Mouse (Mus musculus): Measurements from ENCODE around the gene Ldah. TPM values are rescaled to one million over a fixed set of nuclear protein-coding genes. Genes with fewer than 3 reads are reported as not detected.

Gene Ldah
- polyA plus RNA-seq, 1 experiment from 2014 or later: 65.5 TPM

DNA sequence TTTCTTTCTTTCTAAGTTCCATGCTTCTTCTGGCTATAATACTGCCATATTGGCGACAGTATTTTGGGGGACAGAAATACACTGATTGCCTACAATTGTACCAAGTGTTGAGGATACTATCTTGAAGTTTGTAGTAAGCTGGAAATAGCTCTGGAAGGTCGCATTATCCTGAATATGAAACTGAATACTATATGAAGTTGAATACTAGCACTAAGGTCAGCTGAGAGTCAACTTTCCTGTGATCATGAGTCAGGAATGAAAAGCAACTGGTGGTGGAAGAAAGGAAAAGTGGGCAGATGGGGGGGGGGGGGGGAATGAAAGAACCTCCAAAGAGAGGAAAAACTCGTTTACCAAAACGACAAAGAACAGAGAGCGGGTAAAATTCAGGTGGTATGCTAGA is 329 bp upstream of the Ldah start:
- H3K4me1 ChIP-seq (ENCODE audit: control insufficient read depth, insufficient read depth, low read length): peaks cover 2% of the 10 kb centered on the region; the same call in 1 of the 2 replicates
- peak overlapping the region; percentile 86 for H3K4me3 ChIP-seq (ENCODE audit: low read depth, low read length)
- no peak for DNase-seq (ENCODE audit: low spot score, missing footprints)
- 20% methylated on average over 5 of the region's 5 CpGs for WGBS
- ATAC-seq (ENCODE audit: low FRiP score): peak; percentile 55
- H3K9ac ChIP-seq (ENCODE audit: low read length): peak overlapping the region; percentile 82
- H3K4me2 ChIP-seq: peak overlapping the region; percentile 61
- H3K9me3 ChIP-seq (ENCODE audit: control insufficient read depth, low read length): no peaks in the 10 kb centered on the region
- no peaks in the 10 kb centered on the region for H3K36me3 ChIP-seq (ENCODE audit: control insufficient read depth, insufficient read depth, low read length)
- no peak overlapping the region for H3K27ac ChIP-seq (ENCODE audit: low read depth, low read length)
- H3K27me3 ChIP-seq (ENCODE audit: control insufficient read depth, insufficient read depth, low read length): no peaks in the 10 kb centered on the region

DNA sequence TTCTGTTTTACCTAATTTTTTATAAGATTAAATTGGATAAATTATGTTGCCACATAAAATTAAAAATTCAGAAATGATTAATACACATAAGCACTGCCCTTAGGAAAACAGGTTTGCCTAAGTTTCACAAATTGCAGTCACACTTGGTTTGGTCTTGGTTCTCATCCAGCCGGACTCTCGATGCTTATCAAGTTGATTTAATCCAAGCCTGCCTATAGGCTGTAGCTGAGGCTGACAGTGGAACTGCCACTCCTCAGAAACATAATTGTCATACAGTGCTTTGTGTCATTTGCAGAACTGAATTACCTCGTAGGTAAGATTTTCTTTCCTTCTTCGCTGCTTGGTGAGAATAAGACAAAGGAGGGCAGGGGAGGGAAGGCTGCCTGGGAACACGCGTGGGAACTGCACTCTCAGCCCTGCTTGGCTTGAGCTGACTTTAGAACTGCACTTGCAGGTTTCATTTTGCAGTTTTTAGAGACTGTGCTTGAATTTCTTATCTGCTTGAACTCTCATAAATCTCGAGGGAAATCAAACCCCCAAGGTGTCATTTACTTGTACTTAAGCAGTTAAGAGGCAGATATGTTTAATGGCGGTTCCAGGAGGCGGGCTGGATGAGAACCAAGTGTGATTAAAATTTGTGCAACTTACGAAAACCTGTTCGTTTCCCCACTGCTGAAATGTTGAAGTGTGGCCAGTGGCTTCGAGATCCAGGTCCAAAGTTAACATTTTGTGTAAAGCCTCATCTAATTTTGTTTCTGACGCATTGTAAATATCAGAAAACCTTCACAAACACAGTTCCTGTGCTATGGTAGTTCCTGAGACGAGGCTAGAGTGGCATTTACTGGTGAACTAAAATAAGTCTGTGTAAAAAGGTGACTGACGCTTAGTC is 8.7 kb downstream of the Ldah start:
- Histone ChIP-seq H3K4me1 (ENCODE audit: control insufficient read depth, insufficient read depth, low read length) (no peaks in the 10 kb centered on the region), H3K4me2 (no peak overlapping the region), H3K9ac (ENCODE audit: low read length) (no peak overlapping the region), H3K27me3 (ENCODE audit: control insufficient read depth, insufficient read depth, low read length) (no peaks in the 10 kb centered on the region), H3K27ac (ENCODE audit: low read depth, low read length) (no peak overlapping the region), H3K4me3 (ENCODE audit: low read depth, low read length) (no peak overlapping the region), H3K36me3 (ENCODE audit: control insufficient read depth, insufficient read depth, low read length) (no peaks in the 10 kb centered on the region), H3K9me3 (ENCODE audit: control insufficient read depth, low read length) (no peaks in the 10 kb centered on the region)
- DNase-seq (ENCODE audit: low spot score, missing footprints) (no peak), ATAC-seq (ENCODE audit: low FRiP score) (no peak)
- WGBS: 89% methylated on average over 15 of the region's 15 CpGs

DNA sequence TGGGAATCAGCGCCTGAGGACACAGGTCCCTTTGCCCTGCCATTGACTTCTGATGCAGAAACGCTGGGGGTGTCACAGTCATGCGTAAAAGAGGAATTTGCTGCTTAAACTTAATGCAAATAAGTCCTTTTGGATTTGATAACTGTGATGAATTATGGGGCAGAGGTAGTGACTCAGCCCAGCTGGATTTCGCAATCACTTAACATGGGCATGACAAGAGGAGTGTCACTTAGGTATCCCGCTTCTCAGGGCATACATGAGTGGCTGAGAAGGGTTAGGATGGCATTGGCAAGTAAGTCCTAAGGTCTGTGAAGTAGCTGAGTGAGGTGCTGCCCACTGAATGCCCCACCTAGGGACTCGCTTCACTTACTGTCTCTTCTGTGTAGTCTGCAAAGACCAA is 15.1 kb downstream of the Ldah start:
- Histone ChIP-seq H3K4me2 (no peak overlapping the region), H3K9ac (ENCODE audit: low read length) (no peak overlapping the region), H3K4me3 (ENCODE audit: low read depth, low read length) (no peak overlapping the region), H3K4me1 (ENCODE audit: control insufficient read depth, insufficient read depth, low read length) (no peaks in the 10 kb centered on the region), H3K27me3 (ENCODE audit: control insufficient read depth, insufficient read depth, low read length) (no peaks in the 10 kb centered on the region), H3K27ac (ENCODE audit: low read depth, low read length) (no peak overlapping the region), H3K9me3 (ENCODE audit: control insufficient read depth, low read length) (no peaks in the 10 kb centered on the region), H3K36me3 (ENCODE audit: control insufficient read depth, insufficient read depth, low read length) (peaks cover 3% of the 10 kb centered on the region)
- WGBS: 89% methylated on average over 6 of the region's 6 CpGs
- DNase-seq (ENCODE audit: low spot score, missing footprints) (no peak), ATAC-seq (ENCODE audit: low FRiP score) (no peak)

- no peaks in the 10 kb centered on the region for H3K9me3 ChIP-seq (ENCODE audit: control insufficient read depth, low read length)
- 99% methylated on average over 3 of the region's 3 CpGs for WGBS
- no peak overlapping the region for H3K4me3 ChIP-seq (ENCODE audit: low read depth, low read length)
- no peaks in the 10 kb centered on the region for H3K4me1 ChIP-seq (ENCODE audit: control insufficient read depth, insufficient read depth, low read length)
- ATAC-seq (ENCODE audit: low FRiP score) (no peak), DNase-seq (ENCODE audit: low spot score, missing footprints) (no peak)
- H3K27ac ChIP-seq (ENCODE audit: low read depth, low read length): no peak overlapping the region
- no peaks in the 10 kb centered on the region for H3K27me3 ChIP-seq (ENCODE audit: control insufficient read depth, insufficient read depth, low read length)
- peaks cover 3% of the 10 kb centered on the region; the same call in 1 of the 2 replicates for H3K36me3 ChIP-seq (ENCODE audit: control insufficient read depth, insufficient read depth, low read length)
- H3K4me2 ChIP-seq: no peak overlapping the region
- no peak overlapping the region for H3K9ac ChIP-seq (ENCODE audit: low read length)
Observed at GRCm38 (mm10) chr12:8231101-8231500, 23.2 kb downstream of the Ldah start.

GRCm38 (mm10) chr12:8232679-8233078 is 24.8 kb downstream of the Ldah start:
- Histone ChIP-seq H3K4me1 (ENCODE audit: control insufficient read depth, insufficient read depth, low read length) (no peaks in the 10 kb centered on the region), H3K9me3 (ENCODE audit: control insufficient read depth, low read length) (no peaks in the 10 kb centered on the region), H3K27me3 (ENCODE audit: control insufficient read depth, insufficient read depth, low read length) (no peaks in the 10 kb centered on the region), H3K4me2 (no peak overlapping the region), H3K27ac (ENCODE audit: low read depth, low read length) (no peak overlapping the region), H3K36me3 (ENCODE audit: control insufficient read depth, insufficient read depth, low read length) (no peaks in the 10 kb centered on the region), H3K9ac (ENCODE audit: low read length) (no peak overlapping the region), H3K4me3 (ENCODE audit: low read depth, low read length) (no peak overlapping the region)
- ATAC-seq (ENCODE audit: low FRiP score): no peak
- peak; percentile 85 for DNase-seq (ENCODE audit: low spot score, missing footprints)
- 87% methylated on average over 3 of the region's 3 CpGs for WGBS

DNA sequence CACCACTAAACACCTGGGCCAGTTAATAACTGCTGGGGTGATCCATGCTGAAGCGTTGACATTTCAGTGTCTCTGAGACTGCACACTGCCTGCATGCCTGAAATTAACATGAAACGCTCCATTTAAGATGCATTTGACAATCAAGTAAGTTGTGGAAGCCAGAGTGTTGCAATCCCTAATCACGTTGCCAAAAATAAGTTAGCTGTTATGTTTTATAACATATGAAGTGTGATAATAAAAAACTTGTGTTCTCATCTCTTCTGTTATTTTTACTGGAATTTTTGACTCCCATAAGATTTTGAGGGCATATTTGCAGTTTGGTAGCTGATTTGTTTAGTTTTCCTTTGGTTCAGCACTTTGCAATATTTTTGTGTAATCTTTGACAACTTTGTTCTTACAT is 34.3 kb downstream of the Ldah start:
- no peaks in the 10 kb centered on the region for H3K9me3 ChIP-seq (ENCODE audit: control insufficient read depth, low read length)
- no peaks in the 10 kb centered on the region for H3K27me3 ChIP-seq (ENCODE audit: control insufficient read depth, insufficient read depth, low read length)
- no peak for ATAC-seq (ENCODE audit: low FRiP score)
- no peaks in the 10 kb centered on the region for H3K36me3 ChIP-seq (ENCODE audit: control insufficient read depth, insufficient read depth, low read length)
- WGBS: 89% methylated on average over 3 of the region's 3 CpGs
- no peak overlapping the region for H3K9ac ChIP-seq (ENCODE audit: low read length)
- H3K4me2 ChIP-seq: no peak overlapping the region
- no peak overlapping the region for H3K27ac ChIP-seq (ENCODE audit: low read depth, low read length)
- H3K4me3 ChIP-seq (ENCODE audit: low read depth, low read length): no peak overlapping the region
- DNase-seq (ENCODE audit: low spot score, missing footprints): no peak
- H3K4me1 ChIP-seq (ENCODE audit: control insufficient read depth, insufficient read depth, low read length): no peaks in the 10 kb centered on the region

GRCm38 (mm10) chr12:8244746-8245145 is 36.8 kb downstream of the Ldah start:
- Histone ChIP-seq H3K9me3 (ENCODE audit: control insufficient read depth, low read length) (no peaks in the 10 kb centered on the region), H3K4me1 (ENCODE audit: control insufficient read depth, insufficient read depth, low read length) (no peaks in the 10 kb centered on the region), H3K27me3 (ENCODE audit: control insufficient read depth, insufficient read depth, low read length) (no peaks in the 10 kb centered on the region), H3K4me2 (no peak overlapping the region), H3K4me3 (ENCODE audit: low read depth, low read length) (no peak overlapping the region), H3K36me3 (ENCODE audit: control insufficient read depth, insufficient read depth, low read length) (no peaks in the 10 kb centered on the region), H3K27ac (ENCODE audit: low read depth, low read length) (no peak overlapping the region), H3K9ac (ENCODE audit: low read length) (no peak overlapping the region)
- ATAC-seq (ENCODE audit: low FRiP score): no peak
- DNase-seq (ENCODE audit: low spot score, missing footprints): no peak
- WGBS: 88% methylated on average over 4 of the region's 4 CpGs

- Histone ChIP-seq H3K4me1 (ENCODE audit: control insufficient read depth, insufficient read depth, low read length) (no peaks in the 10 kb centered on the region), H3K4me2 (no peak overlapping the region), H3K9ac (ENCODE audit: low read length) (no peak overlapping the region), H3K27me3 (ENCODE audit: control insufficient read depth, insufficient read depth, low read length) (no peaks in the 10 kb centered on the region), H3K27ac (ENCODE audit: low read depth, low read length) (no peak overlapping the region), H3K9me3 (ENCODE audit: control insufficient read depth, low read length) (no peaks in the 10 kb centered on the region), H3K36me3 (ENCODE audit: control insufficient read depth, insufficient read depth, low read length) (no peaks in the 10 kb centered on the region), H3K4me3 (ENCODE audit: low read depth, low read length) (no peak overlapping the region)
- DNase-seq (ENCODE audit: low spot score, missing footprints): no peak
- ATAC-seq (ENCODE audit: low FRiP score): no peak
- 90% methylated on average over 2 of the region's 2 CpGs for whole genome bisulfite sequencing
Observed at GRCm38 (mm10) chr12:8260297-8260696, 52.4 kb downstream of the Ldah start.

DNA sequence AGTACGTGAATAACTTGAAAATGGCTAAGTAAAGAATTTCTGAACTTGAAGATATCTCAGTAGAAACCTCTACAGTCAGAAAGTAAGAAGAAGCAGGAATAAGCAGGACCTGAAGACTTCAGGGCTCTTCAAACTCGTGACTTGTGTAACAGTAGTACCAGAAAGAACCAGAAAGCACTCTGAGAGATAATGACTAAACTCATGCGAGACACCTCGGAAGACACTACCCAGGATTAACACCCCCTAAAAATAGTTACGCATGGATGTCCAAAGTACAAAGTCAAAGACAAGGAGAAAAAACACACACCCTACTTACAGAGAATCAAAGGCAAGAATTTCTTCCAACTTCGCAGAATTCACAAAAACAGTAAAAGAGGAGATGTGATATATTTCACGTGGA is 58.4 kb downstream of the Ldah start:
- no peaks in the 10 kb centered on the region for H3K27me3 ChIP-seq (ENCODE audit: control insufficient read depth, insufficient read depth, low read length)
- no peak overlapping the region for H3K9ac ChIP-seq (ENCODE audit: low read length)
- ATAC-seq (ENCODE audit: low FRiP score) (no peak), DNase-seq (ENCODE audit: low spot score, missing footprints) (no peak)
- H3K9me3 ChIP-seq (ENCODE audit: control insufficient read depth, low read length): no peaks in the 10 kb centered on the region
- H3K27ac ChIP-seq (ENCODE audit: low read depth, low read length): no peak overlapping the region
- no peak overlapping the region for H3K4me2 ChIP-seq
- no peaks in the 10 kb centered on the region for H3K36me3 ChIP-seq (ENCODE audit: control insufficient read depth, insufficient read depth, low read length)
- WGBS: 90% methylated on average over 7 of the region's 7 CpGs
- no peaks in the 10 kb centered on the region for H3K4me1 ChIP-seq (ENCODE audit: control insufficient read depth, insufficient read depth, low read length)
- H3K4me3 ChIP-seq (ENCODE audit: low read depth, low read length): no peak overlapping the region

Measured in midbrain, embryonic 11.5 days (tissue).